ENCODE assay signal across 10 mouse cellular contexts in genomic region chr3:89842258-89842657, GRCm38 (mm10). TPM values are rescaled to one million over a fixed set of nuclear protein-coding genes. Genes with fewer than 3 reads are reported as not detected.
DNase-seq lines count a peak whose midpoint lies in the region; ATAC-seq and TF ChIP-seq lines count a peak whose summit lies in the region.
"Had no signal": no experiment of that assay in that cellular context is flagged by ENCODE, and none has a peak within 500 bp of the region (broad histone marks: within the 10 kb centered on the region; RNA-seq: fewer than 3 reads in every experiment).

No protein-coding gene starts in this region.

- no peak overlapping the region for H3K4me3 ChIP-seq in MEL (ENCODE audit: control insufficient read depth in 1 of 2, insufficient read depth in 1 of 2, low read depth in 2 of 2, low read length in 2 of 2)
- H3K4me3 ChIP-seq: embryonic facial prominence, embryonic 13.5 days; liver, embryonic 15.5 days had no signal

- H3K36me3 ChIP-seq in MEL (ENCODE audit: control insufficient read depth in 1 of 2, insufficient read depth in 2 of 2, low read length in 2 of 2): peaks cover 0 to 8% of the 10 kb centered on the region in 2 experiments; a peak in 2 of 4 replicates
- H3K36me3 ChIP-seq: embryonic facial prominence, embryonic 13.5 days; liver, embryonic 15.5 days had no signal

- H3K79me2 ChIP-seq in MEL (ENCODE audit: control insufficient read depth, insufficient read depth, low read length, poor library complexity): no peaks in the 10 kb centered on the region

- no peaks in the 10 kb centered on the region for H3K27me3 ChIP-seq in MEL (ENCODE audit: control insufficient read depth in 1 of 2, insufficient read depth in 2 of 2, low read length in 2 of 2)
- H3K27me3 ChIP-seq: embryonic facial prominence, embryonic 13.5 days had no signal

- peak; percentile 75 for TF ChIP-seq RAD21 in MEL (IDR thresholded peaks at IDR 0.05; ENCODE audit: low read depth, low read length)

- H3K4me1 ChIP-seq in MEL (ENCODE audit: control insufficient read depth in 1 of 2, insufficient read depth in 2 of 2, low read length in 2 of 2): peaks cover 6 to 9% of the 10 kb centered on the region in 2 experiments; a peak in 3 of 4 replicates
- H3K4me1 ChIP-seq: embryonic facial prominence, embryonic 13.5 days had no signal

- no peak for TF ChIP-seq POLR2A in MEL (IDR thresholded peaks at IDR 0.05; ENCODE audit: control insufficient read depth in 1 of 2, insufficient read depth in 1 of 2, low read depth in 1 of 2, low read length in 2 of 2, poor library complexity in 1 of 2)

- H3K9me3 ChIP-seq in MEL (replicated peaks; ENCODE audit: insufficient read depth, low read length): no peaks in the 10 kb centered on the region
- H3K9me3 ChIP-seq: embryonic facial prominence, embryonic 13.5 days; liver, embryonic 15.5 days had no signal

- peak; percentile 62; the same call in 1 of the 2 replicates for ATAC-seq in erythroid progenitor cell, adult 5-6 weeks (replicated peaks; ENCODE audit: low FRiP score, poor library complexity, severe bottlenecking)

- H3K27ac ChIP-seq in MEL (ENCODE audit: control insufficient read depth, low read depth, low read length): no peak overlapping the region
- H3K27ac ChIP-seq: embryonic facial prominence, embryonic 13.5 days had no signal

- H3K9ac ChIP-seq in MEL (ENCODE audit: control insufficient read depth, low read depth, low read length, poor library complexity, severe bottlenecking): no peak overlapping the region
- H3K9ac ChIP-seq: embryonic facial prominence, embryonic 13.5 days; liver, embryonic 15.5 days had no signal

- no peak for TF ChIP-seq EP300 in MEL (IDR thresholded peaks at IDR 0.05; ENCODE audit: low read depth in 1 of 2, low read length in 2 of 2)

- TF ChIP-seq CTCF in MEL (IDR thresholded peaks at IDR 0.05 in 2 of 3, conservative IDR thresholded peaks at IDR 0.05 in 1 of 3; ENCODE audit: control insufficient read depth in 1 of 3, insufficient read depth in 1 of 3, low read depth in 2 of 3, low read length in 3 of 3, poor library complexity in 1 of 3, severe bottlenecking in 1 of 3): peak; percentile 86 to 92 (median 90)

- peak; percentile 62 for DNase-seq in heart, postnatal 4 days
- DNase-seq in heart, adult 8-10 months (ENCODE audit: low spot score): no peak
- peak; percentile 84 for DNase-seq in 416B (ENCODE audit: low read depth)
- DNase-seq in MEL (ENCODE audit: low read depth, low spot score): peak; percentile 93
- peak; percentile 64 to 81 for DNase-seq in spleen, postnatal 4 days (ENCODE audit: low spot score in 2 of 2)
- no peak for DNase-seq in gastrocnemius, adult 18-20 months (ENCODE audit: low spot score)
- DNase-seq in right cerebral cortex, postnatal 25 days: no peak

TF ChIP-seq in MEL, 35 proteins besides CTCF, POLR2A, EP300 and RAD21:
- TF ChIP-seq TAL1 (IDR thresholded peaks at IDR 0.05; ENCODE audit: low read length) (no peak), MYB (IDR thresholded peaks at IDR 0.05; ENCODE audit: low read depth, low read length) (no peak), NRF1 (IDR thresholded peaks at IDR 0.05; ENCODE audit: insufficient read depth, low read depth, low read length, poor library complexity, severe bottlenecking) (no peak), ZNF384 (IDR thresholded peaks at IDR 0.05; ENCODE audit: low read depth, low read length) (no peak), MYC (IDR thresholded peaks at IDR 0.05; ENCODE audit: low read depth, low read length) (no peak), SMC3 (IDR thresholded peaks at IDR 0.05; ENCODE audit: low read depth, low read length) (peak; percentile 73), SIN3A (IDR thresholded peaks at IDR 0.05; ENCODE audit: low read length) (peak; percentile 34; the same call in 1 of the 2 replicates), ZMIZ1 (IDR thresholded peaks at IDR 0.05; ENCODE audit: low read depth, low read length) (no peak), BHLHE40 (IDR thresholded peaks at IDR 0.05; ENCODE audit: borderline replicate concordance, low read depth, low read length) (no peak), ZC3H11A (IDR thresholded peaks at IDR 0.05; ENCODE audit: low read depth, low read length) (peak; percentile 50), TBP (IDR thresholded peaks at IDR 0.05; ENCODE audit: low read depth, low read length) (peak; percentile 98)

RNA-seq across cellular contexts. Expression of gene She, which starts 11.1 kb away (rescaled TPM):
- total RNA-seq in heart, postnatal 4 days (2021): 10 to 100 TPM; 23.5 to 23.8 TPM
- total RNA-seq in heart, adult 8-10 months (2022): 10 to 100 TPM in 3 of 4 experiments, 1 to 10 TPM in 1; 8.5 to 14.1 (median 12.4) TPM
- total RNA-seq in MEL (2012; rRNA removed): 3.3 and 5.3 TPM in 2 replicates
- 1 to 10 TPM in 1 of 2 experiments, not detected in 1; 3.5 TPM for polyA plus RNA-seq in MEL (2012; ENCODE audit: insufficient read depth in 1 of 2, insufficient read length in 2 of 2, low read depth in 1 of 2, low replicate concordance in 2 of 2, missing spikeins in 1 of 2)
- not detected in 2 replicates for total RNA-seq in erythroid progenitor cell, adult 5-6 weeks (2015; ENCODE audit: low replicate concordance)
- 0.13 TPM in 1 of 2 replicates, not detected in the other for total RNA-seq in erythroid progenitor cell, adult 5-6 weeks (2017; ENCODE audit: low replicate concordance)
- 1 to 10 TPM; 2.8 to 4.8 TPM for total RNA-seq in gastrocnemius, adult 18-20 months (2021)

Comparison
In these comparisons a context has a peak if more than half of its experiments do, and no peak if none do; other contexts are left out.
1. DNase-seq: peak in heart, postnatal 4 days (single experiment), 416B (single experiment), MEL (single experiment) and spleen, postnatal 4 days (2 of 2); none in heart, adult 8-10 months (single experiment), gastrocnemius, adult 18-20 months (single experiment) and right cerebral cortex, postnatal 25 days (single experiment).